Mouse (Mus musculus) intestine, embryonic 14.5 days (tissue): ENCODE results near the gene Erc2. TPM values are rescaled to one million over a fixed set of nuclear protein-coding genes. Genes with fewer than 3 reads are reported as not detected.

Source experiments
- ATAC-seq: fragments of 200-750 bp; cut with Nextera tagmentation; replicated peaks from 2 replicates; pipeline ENCODE4 v1.8.0; 2017; ENCODE audit warnings: low read depth, moderate number of reproducible peaks, moderate TSS enrichment, moderate library complexity; ENCODE audit not compliant: low FRiP score, low TSS enrichment
- DNase-seq: peaks from one replicate; pipeline ENCODE4 v3.0.0-alpha.2; 2018; ENCODE audit warnings: low spot score
- H3K27ac ChIP-seq: fragments of 300-500 bp; sonication (generic); 2 replicates; pipeline ENCODE4 v1.5.1; 2014; ENCODE audit warnings: low read depth, mild to moderate bottlenecking, control low read depth
- H3K27me3 ChIP-seq: fragments of 300-500 bp; sonication (generic); replicated peaks from 2 replicates; pipeline ENCODE4 v1.6.1; 2014; ENCODE audit warnings: low read length, control low read depth; ENCODE audit not compliant: control insufficient read depth, insufficient read depth
- H3K36me3 ChIP-seq: fragments of 300-500 bp; sonication (generic); 2 replicates; pipeline ENCODE4 v1.6.1; 2014; ENCODE audit warnings: low read length, control low read depth; ENCODE audit not compliant: control insufficient read depth, insufficient read depth
- H3K4me1 ChIP-seq: fragments of 300-500 bp; sonication (generic); replicated peaks from 2 replicates; pipeline ENCODE4 v1.6.1; 2014; ENCODE audit warnings: low read length, control low read depth, mixed read lengths; ENCODE audit not compliant: control insufficient read depth, insufficient read depth
- H3K4me2 ChIP-seq: fragments of 300-500 bp; sonication (generic); 2 replicates; pipeline ENCODE4 v1.6.1; 2014; ENCODE audit warnings: low read length
- H3K4me3 ChIP-seq: fragments of 300-500 bp; sonication (generic); 2 replicates; pipeline ENCODE4 v1.5.1; 2014; ENCODE audit warnings: low read depth, low read length, control low read depth, mixed read lengths
- H3K9ac ChIP-seq: fragments of 300-500 bp; sonication (generic); 2 replicates; pipeline ENCODE4 v1.6.1; 2014; ENCODE audit warnings: mild to moderate bottlenecking, low read length
- H3K9me3 ChIP-seq: fragments of 300-500 bp; sonication (generic); 2 replicates; pipeline ENCODE4 v1.6.1; 2016; ENCODE audit warnings: low read length, control low read depth; ENCODE audit not compliant: control insufficient read depth
- WGBS: fragments of 180-500 bp; shearing (Covaris S2); extraction: QIAGEN DNeasy Blood & Tissue Kit; methylation state at CpG from one replicate; pipeline ENCODE4 v1.1.7; 2014; 5-methylcytosine and 5-hydroxymethylcytosine counted together
- polyA plus RNA-seq: library from polyadenylated mRNA; unstranded; fragments of >200 nt; fragmentation: Nextera tagmentation; extraction: Ambion mirVana; gene quantifications from 2 replicates; pipeline ENCODE4 v1.2.1, GENCODE M21; 2014

The Erc2 gene
- polyA plus RNA-seq, 1 experiment from 2014 or later, result 7.8 TPM

DNA sequence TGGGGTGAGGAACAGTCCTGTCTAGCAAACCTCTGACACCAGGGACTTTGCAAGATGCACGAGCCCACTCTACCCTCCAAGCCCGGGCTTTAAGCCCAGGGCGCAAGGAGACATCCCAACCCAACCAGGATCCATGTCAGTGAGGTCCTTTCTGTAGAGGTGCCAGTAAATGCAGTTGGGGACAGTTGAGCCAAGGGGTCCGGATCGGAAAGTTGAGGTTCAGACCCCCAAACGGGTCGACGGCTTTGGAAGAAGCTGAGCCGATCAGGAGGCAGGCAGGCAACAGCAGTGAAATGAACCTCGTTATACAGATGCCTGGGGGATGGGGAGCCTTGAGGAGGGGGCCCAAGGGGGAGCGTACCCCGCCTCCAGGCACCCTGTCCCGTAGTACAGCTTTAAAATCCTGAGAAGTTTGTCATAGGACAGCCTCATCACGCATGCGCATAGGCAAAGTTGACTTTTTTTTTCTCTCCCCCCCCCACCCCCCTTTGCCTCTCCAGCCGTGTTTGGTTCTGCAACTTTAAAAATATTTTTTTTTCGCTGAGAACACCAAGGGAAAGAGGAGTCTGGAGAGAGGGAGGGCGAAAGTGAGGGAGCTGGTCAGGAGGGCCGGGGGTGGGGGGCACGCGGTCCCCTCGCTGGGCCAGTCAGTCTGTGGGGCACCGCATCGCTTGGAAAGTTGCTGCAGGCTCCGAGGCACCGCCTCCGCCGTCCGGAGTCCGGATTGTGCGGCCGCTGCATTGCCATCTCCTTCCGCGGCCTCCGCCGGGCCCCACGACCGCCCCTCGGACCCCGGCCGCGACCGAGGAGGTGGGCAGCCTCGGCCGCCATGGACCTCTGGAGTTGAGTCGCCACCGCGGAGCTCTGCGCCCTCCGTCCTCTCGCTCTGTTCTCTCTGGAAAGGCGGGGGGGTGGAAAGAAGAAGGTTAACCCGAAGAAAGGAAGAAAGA is 882.1 kb downstream of the Erc2 start, which contains the start of gene Wnt5a:
TSS of gene Wnt5a (plus strand) at position 650 of the 950 bp plus-strand sequence.
- DNase-seq, result peak; percentile 78
- Histone ChIP-seq H3K27me3 (peaks cover 20% of the 10 kb centered on the region), H3K27ac (peak within 1 kb of the TSS; percentile 98), H3K9me3 (no peaks in the 10 kb centered on the region), H3K4me3 (peak within 1 kb of the TSS; percentile 82), H3K4me2 (peak within 1 kb of the TSS; percentile 64), H3K4me1 (peaks cover 6% of the 10 kb centered on the region; the same call in 1 of the 2 replicates), H3K9ac (peak within 1 kb of the TSS; percentile 91), H3K36me3 (no peaks in the 10 kb centered on the region)
- ATAC-seq, result peak; percentile 33; the same call in 1 of the 2 replicates
- WGBS, result 1% methylated on average over 53 of the region's 53 CpGs

- no peaks in the 10 kb centered on the region for H3K36me3 ChIP-seq
- ATAC-seq (peak; percentile 33; the same call in 1 of the 2 replicates), DNase-seq (peak; percentile 84)
- peaks cover 6% of the 10 kb centered on the region; the same call in 1 of the 2 replicates for H3K4me1 ChIP-seq
- peaks cover 23% of the 10 kb centered on the region for H3K27me3 ChIP-seq
- H3K4me2 ChIP-seq, result peak overlapping the region; percentile 64
- H3K9ac ChIP-seq, result peak overlapping the region; percentile 91
- WGBS, result under 1% methylated on average over 22 of the region's 22 CpGs
- H3K4me3 ChIP-seq, result peak overlapping the region; percentile 82
- H3K9me3 ChIP-seq, result no peaks in the 10 kb centered on the region
- H3K27ac ChIP-seq, result peak overlapping the region; percentile 98
Measured at GRCm38 (mm10) chr14:28505051-28505585, 882.9 kb downstream of the Erc2 start.

- H3K27ac ChIP-seq, result peak overlapping the region; percentile 98
- H3K9ac ChIP-seq, result peak overlapping the region; percentile 91
- H3K9me3 ChIP-seq, result no peaks in the 10 kb centered on the region
- H3K4me1 ChIP-seq, result peaks cover 6% of the 10 kb centered on the region; the same call in 1 of the 2 replicates
- peaks cover 21% of the 10 kb centered on the region for H3K27me3 ChIP-seq
- peak overlapping the region; percentile 64 for H3K4me2 ChIP-seq
- WGBS, result under 1% methylated on average over 62 of the region's 62 CpGs
- DNase-seq (no peak), ATAC-seq (0 out of 2 replicates have a peak, but pooled peaks have one; percentile 25)
- peak overlapping the region; percentile 82 for H3K4me3 ChIP-seq
- H3K36me3 ChIP-seq, result no peaks in the 10 kb centered on the region
Measured at GRCm38 (mm10) chr14:28505586-28506375, 883.6 kb downstream of the Erc2 start.

DNA sequence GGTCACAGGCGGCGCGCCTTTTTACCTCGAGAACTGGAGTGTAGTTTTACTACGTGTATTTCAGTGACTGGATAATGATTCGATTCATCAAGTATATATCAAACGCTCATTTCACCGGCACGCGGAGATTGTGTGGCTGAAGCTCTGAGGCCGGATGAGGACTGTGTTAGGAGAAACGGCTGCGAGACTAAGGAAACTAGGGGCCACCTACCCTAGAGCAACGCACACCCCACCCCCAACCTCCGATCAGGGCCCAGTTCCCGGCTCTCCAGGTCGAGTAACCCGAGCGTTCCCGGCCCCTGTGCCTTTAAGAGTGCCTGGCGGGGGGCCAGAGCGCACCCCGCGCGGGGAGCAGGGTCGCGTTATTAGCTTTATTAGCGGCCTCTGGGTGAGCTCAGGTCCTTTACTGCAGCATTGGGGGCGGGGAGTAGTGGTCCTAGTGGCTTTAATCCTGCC is 884.2 kb downstream of the Erc2 start:
- under 1% methylated on average over 29 of the region's 29 CpGs for WGBS
- Histone ChIP-seq H3K27me3 (peaks cover 21% of the 10 kb centered on the region), H3K27ac (peak overlapping the region; percentile 98), H3K4me3 (peak overlapping the region; percentile 82), H3K9me3 (no peaks in the 10 kb centered on the region), H3K4me2 (peak overlapping the region; percentile 64), H3K9ac (peak overlapping the region; percentile 91), H3K36me3 (no peaks in the 10 kb centered on the region), H3K4me1 (peaks cover 5% of the 10 kb centered on the region; the same call in 1 of the 2 replicates)
- ATAC-seq (no peak), DNase-seq (peak; percentile 84)

- Histone ChIP-seq H3K4me3 (peak overlapping the region; percentile 82), H3K9ac (peak overlapping the region; percentile 91), H3K4me2 (peak overlapping the region; percentile 64), H3K9me3 (no peaks in the 10 kb centered on the region), H3K27ac (peak overlapping the region; percentile 98), H3K4me1 (no peaks in the 10 kb centered on the region; the same call in 1 of the 2 replicates), H3K27me3 (peaks cover 21% of the 10 kb centered on the region), H3K36me3 (peaks cover under 1% of the 10 kb centered on the region; the same call in 1 of the 2 replicates)
- WGBS, result under 1% methylated on average over 15 of the region's 15 CpGs
- DNase-seq (no peak), ATAC-seq (no peak)
Measured at GRCm38 (mm10) chr14:28507011-28507410, 884.8 kb downstream of the Erc2 start.

DNA sequence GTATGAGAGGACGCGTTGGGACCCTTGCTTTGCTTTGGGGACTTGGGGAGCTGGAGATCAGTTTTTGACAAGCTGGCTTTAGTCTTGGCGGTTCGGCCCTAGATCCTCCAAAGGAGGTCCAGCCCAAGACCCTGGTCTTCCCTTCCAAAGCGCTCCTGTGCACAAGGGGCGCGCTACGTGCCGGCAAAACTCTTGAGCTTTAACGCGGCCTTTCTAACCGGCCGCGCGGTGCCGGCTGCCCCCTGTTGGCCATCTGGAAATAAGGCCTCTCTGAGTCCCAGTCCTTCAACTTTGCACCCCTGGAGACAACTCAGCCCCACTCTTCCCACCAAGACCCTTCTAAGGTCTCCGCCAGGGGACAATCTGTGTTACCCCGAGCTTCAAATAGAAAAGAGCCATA is 885.2 kb downstream of the Erc2 start:
- Histone ChIP-seq H3K9me3 (no peaks in the 10 kb centered on the region), H3K4me1 (no peaks in the 10 kb centered on the region; the same call in 1 of the 2 replicates), H3K4me2 (peak overlapping the region; percentile 64), H3K36me3 (peaks cover 3% of the 10 kb centered on the region; the same call in 1 of the 2 replicates), H3K27me3 (peaks cover 20% of the 10 kb centered on the region), H3K4me3 (peak overlapping the region; percentile 82), H3K9ac (peak overlapping the region; percentile 91), H3K27ac (peak overlapping the region; percentile 98)
- under 1% methylated on average over 18 of the region's 18 CpGs for WGBS
- no peak; the same call in 1 of the 2 replicates for ATAC-seq
- peak; percentile 88 for DNase-seq

DNA sequence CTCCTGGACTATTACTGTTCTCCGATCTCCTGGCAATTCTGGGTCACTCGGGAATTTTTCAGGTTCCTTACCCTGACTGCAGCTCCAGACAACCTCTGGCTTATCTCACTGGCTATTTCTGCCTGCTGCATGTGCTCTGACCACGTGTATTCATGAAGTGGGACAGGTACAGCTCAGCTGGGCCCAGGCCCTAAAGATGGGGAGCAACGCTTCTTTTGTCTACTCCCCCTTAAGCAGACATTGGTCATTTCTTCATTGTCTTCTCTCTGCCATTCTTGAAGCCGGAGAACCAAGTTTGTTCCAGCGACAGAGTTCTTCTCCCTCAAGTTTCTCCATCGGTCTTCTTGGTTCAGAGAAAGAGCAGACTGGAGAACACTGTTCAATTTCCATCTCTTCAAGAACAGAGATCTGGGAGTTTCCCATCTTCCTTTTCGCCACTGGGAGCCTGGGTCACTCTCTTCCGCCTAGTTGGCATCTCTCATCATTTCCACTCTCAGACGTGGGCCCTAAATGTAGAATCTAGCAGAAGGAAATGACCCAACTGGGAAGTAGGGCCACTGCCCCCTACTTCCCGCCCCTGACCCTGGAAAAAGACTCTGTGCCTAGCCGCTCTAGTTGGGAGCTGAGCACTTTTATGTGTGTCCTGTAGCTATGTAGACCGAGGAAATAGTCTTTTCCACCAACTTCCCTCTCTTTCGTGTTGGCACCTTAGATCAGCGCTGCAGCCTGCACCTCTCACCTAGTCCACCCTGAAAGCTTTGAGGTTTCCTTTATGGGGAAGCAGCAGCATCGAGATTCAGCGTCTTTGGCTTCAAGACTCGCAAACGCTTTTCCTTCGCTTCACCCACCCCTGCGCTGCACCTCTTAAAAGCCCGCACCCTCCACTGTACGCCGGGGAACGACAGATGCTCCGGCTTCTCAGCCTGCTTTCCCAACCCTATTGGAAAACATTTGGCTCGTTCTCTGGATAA is 886.3 kb downstream of the Erc2 start:
- DNase-seq (peak; percentile 62), ATAC-seq (no peak)
- H3K27ac ChIP-seq, result peak overlapping the region; percentile 98
- 18% methylated on average over 27 of the region's 27 CpGs for WGBS
- H3K36me3 ChIP-seq, result peaks cover 9% of the 10 kb centered on the region
- peak overlapping the region; percentile 91 for H3K9ac ChIP-seq
- H3K27me3 ChIP-seq, result peaks cover 16% of the 10 kb centered on the region
- H3K9me3 ChIP-seq, result no peaks in the 10 kb centered on the region
- peak overlapping the region; percentile 82 for H3K4me3 ChIP-seq
- H3K4me1 ChIP-seq, result peaks cover 2% of the 10 kb centered on the region; the same call in 1 of the 2 replicates
- H3K4me2 ChIP-seq, result peak overlapping the region; percentile 64
